Mouse (Mus musculus) left cerebral cortex, postnatal 25 days (tissue): Measurements from ENCODE around the gene Mcrip2. TPM values are rescaled to one million over a fixed set of nuclear protein-coding genes. Genes with fewer than 3 reads are reported as not detected.

Experiments
- DNase-seq, 2 experiments: peaks; one replicate each; pipeline ENCODE4 v3.0.0; 2022; ENCODE audit warnings: low spot score in 2 of 2, mixed read lengths in 1 of 2
- intact Hi-C: fragments of 180-260 bp; cut with DNase I; formaldehyde crosslinking; loops from one replicate; pipeline ENCODE4 v1.15.1; 2025
- total RNA-seq, 2 experiments: library from RNA; stranded (reverse); gene quantifications; 2 replicates each; pipeline ENCODE4 v1.2.3; 2021

Mcrip2 gene
- total RNA-seq, 2 experiments from 2014 or later: 21.1 to 22.2 TPM

DNA sequence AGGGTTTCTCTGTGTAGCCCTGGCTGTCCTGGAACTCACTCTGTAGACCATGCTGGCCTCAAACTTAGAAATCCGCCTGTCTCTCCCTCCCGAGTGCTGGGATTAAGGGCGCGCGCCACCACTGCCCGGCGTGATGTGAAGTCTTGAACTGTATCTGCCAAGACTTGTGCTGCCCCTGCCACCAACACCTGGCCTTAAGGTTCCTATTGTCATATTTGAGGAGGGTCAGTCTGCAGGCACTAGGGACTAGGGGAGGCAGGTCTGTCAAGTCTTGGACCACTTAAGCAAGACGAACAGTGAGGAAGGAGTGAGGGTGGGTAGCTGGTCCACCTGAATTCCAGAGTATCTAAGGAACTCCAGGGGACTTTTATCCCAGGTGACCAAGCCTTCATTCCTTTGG, 934 bp upstream of the Mcrip2 start:
- intact Hi-C loops: no loop called here
- no peak for DNase-seq

DNA sequence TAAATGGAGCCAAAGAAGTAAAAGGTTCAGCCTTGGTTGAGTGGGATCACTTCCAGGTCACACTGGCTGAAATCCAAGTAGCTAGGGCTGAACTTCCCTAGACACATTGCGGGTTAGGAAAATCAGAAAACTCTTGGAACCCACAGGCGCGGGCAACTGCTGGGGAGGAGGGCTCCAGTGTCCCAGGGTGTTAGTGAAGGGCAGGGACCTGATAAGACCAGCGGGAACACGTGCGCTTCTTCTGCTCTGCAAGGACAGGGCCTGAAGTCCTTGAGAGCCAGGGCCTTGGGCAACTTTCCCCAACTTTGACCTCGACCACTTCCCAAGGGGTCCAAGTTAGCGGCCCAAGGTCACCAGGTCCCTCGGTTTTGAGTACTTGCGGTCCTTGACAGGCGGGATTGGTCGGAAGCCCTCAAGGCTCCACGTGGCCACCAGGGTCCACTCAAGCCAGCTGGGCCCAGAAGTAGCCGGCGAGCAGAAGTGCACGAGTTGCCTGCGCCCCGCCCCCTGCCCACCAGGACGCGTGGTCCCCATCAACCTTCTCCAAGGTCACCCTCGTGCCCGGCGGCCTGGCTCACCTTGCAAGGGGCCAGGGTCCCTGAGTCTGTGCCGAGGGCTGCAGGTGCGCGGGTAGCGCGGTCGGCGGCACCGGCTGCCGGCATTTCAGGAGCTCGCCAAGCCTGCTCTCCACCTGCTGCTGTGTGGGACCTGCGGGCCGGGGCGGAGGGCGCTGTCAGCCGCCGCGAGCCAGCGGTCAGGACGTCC, 546 bp downstream of the Mcrip2 start:
- intact Hi-C loops: no loop called here
- DNase-seq: no peak

DNA sequence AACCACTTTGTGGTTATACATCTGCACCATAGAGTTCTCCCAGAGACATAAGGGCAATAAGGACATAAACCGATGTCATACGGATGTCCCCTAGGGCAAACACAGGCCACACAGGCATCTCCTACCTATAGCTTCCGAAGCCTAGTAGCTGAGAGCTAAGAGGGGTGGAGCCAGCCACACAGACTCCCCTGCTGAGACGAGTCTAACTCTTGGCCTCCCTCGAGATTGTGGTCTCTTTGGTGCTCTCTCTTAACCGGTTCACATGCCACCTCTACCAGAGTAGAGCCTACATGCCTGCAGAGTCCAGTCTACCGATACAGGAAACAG, 1.1 kb downstream of the Mcrip2 start:
- no peak for DNase-seq

DNA sequence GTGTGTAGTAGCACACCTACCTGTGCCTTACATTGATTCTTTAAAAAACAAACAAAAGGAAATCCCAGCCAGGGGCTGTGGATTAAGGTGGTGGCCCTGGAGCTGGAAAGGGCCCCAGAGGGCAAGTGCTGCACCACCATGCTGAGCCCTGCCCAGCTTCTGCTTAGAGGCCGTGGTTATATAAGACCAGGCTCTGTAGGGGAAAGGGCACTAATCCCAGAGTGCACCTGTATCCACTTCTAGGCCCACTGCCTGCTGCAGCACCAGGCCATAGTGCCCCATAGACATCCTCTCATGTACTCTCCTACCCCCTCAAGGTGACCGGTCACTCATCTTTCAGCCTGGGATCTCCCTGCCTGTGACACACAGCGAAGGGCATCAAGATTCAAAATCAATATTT, 2.4 kb downstream of the Mcrip2 start:
- no peak for DNase-seq
- intact Hi-C loops: no loop called here

More for the DNA sequence above, 1.1 kb downstream of the Mcrip2 start:
- intact Hi-C loops: no loop called here

DNA sequence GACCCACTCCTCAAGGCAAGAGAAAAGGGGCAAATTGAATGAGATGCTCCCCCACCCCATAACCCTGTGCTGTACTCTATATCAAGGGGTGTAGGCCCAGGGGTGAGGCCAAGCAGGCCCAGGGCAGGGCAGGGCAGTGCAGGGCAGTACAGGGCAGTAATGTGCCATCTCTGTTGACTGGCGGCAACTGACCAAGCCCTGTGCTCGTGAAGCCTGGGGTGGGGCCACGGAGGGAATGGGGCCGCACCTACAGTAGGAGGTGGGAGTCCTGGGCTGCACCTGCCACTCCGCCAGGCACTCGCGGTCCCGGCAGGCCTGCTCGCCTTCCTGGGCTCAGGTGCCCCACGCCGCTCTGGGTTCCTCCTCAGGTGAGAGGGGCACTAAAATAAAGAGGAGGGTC, 3.3 kb downstream of the Mcrip2 start:
- no peak for DNase-seq
- intact Hi-C loops: no loop called here

DNA sequence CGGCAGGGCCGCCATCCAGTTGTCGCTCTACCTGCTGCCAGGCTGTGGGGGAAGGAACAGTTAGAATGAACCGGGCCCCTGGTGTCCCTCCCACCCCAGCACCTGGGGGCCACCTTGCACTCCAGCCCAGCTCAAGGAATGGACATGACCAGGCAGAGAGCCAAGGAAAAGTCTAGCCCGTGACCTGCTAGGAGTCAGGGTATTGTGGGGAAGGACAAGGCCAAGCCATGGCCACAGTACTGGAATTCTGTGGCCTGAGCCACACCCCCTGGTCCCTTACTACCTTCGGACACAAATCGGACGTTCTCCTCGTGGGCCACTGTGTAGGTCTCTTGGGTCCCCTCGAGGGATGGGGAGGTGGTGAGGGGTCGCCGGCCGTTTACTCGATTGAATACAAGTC, 4.3 kb downstream of the Mcrip2 start:
- intact Hi-C loops: no loop called here
- DNase-seq: no peak

DNA sequence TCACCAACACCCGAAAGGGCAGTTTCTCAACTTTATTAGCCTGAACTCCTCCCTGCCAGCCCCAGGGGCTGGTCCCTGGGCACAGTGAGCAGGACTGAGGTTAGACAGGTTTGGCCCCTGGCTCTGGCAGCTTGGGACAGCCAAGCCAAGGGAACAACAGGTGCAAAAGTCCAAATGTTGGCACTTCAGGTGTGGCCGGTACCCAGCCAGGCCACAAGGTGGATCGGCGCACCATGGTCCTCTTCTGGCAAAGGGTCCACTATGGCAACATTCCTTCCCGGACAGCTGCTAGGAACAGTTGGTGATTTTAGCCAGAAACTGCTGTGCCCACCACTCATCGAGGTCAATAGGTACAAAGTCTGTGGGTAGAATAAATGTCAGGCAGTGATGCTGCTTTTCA, 4.9 kb downstream of the Mcrip2 start:
- DNase-seq: no peak
- intact Hi-C loops: no loop called here

DNA sequence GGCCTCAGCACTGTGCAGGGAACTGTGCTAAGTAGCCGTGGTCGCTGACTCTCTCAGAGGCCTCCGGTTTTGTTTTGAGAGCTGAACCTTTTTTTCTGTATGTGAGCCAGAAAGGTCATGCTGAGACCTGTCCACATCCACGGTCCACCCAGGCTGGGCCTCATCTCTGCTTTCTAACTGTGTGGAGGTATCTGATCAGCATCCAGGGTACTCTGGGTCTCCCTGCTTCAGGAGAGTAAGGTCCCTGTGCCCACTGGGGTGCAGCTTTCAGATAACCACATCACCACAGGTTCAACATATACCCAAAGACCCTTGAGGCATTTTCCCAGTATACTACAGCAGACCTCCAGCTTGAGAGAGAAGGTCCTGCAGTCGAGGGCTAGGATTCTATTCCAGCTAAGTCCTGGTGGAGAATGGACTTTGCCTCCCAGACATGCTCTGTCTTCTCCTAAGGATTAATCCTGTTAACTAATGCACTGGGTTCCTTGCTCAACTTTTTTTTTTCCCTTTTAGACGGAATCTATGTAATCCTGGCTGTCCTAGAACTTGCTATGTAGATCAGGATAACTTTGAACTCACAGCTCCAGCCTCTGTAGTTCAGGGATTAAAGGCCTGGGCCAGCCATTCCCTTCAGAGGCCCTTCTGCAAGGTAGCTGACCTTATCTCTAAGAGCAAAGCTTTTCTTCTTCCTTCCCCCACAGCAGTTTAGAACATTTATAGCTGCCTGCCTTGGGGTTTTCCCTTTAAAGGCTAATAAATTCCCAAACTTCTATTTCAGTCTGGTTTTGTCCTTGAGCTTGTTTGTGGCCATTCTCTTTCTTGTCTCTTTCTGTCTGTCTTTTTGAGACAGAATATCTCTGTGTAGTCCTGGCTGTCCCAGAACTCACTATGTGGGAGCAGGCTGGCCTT, 6.6 kb downstream of the Mcrip2 start:
- intact Hi-C loops: no loop called here

DNA sequence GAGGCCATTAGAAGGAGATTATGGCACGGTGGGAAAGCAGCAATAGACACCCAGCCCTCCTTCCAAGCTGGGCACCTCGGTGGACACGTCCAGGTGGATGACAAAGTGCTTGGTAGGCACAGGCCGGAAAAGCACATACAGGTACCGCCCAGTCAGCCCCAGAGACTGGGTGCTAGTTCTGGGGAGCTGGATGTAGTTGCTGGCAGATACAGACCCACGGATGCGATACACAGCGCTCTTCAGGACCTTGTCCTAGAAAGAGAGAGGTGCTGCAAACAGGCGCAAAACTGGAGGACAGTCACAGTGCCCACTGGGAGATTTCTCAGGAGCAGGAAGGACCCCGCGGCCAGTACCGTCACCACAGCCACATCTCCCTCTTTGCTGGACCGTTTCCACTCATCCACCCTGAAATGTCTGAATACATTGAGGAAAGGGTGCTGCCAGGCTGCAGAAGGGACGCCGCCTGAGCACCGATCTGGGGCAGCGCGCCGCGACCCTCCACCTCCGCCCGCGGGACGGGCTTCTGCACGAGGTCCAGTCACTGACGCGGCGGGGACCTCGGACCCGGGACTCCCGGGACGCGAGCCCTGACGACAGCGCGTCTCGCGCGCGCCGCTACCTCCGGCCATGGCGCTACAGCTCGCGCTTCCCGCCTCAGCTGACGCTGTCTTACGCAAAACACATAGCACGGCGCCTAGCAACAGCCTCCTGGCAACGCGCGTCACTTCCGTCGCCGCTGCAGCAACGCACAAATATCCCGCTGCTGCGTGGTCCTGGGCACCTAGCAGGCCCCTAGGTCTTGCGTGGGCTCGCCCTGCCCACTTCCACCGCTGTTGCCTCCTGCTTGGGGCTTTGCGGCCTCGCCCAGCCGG, 7.5 kb downstream of the Mcrip2 start, which contains the start of gene Wdr90:
Wdr90 (minus strand) TSS at position 670 of the 872 bp plus-strand sequence.
- intact Hi-C loops: no loop called here
- DNase-seq: peak; percentile 94 to 97

More for the DNA sequence above, 6.6 kb downstream of the Mcrip2 start:
- no peak for DNase-seq

DNA sequence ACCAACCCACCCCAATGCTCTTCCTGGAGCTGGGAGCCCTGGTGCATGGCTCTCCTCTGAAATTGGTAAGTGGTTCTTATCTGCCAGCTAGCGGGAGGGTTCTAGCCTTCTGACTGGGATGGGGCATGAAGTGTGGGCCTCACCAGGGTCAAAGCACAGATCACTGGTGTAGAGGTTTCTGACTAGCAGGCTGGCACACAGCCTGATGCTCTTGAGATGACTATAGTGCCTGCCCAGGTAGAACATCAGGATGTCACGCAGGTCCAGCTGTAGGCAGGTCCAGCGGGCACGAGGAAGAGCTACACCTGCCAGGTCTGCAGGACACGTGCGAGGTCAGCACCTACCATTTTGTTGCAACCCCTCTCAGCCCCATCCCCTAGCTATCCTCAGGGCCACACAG, 8.3 kb downstream of the Mcrip2 start:
- intact Hi-C loops: no loop called here
- DNase-seq: no peak

DNA sequence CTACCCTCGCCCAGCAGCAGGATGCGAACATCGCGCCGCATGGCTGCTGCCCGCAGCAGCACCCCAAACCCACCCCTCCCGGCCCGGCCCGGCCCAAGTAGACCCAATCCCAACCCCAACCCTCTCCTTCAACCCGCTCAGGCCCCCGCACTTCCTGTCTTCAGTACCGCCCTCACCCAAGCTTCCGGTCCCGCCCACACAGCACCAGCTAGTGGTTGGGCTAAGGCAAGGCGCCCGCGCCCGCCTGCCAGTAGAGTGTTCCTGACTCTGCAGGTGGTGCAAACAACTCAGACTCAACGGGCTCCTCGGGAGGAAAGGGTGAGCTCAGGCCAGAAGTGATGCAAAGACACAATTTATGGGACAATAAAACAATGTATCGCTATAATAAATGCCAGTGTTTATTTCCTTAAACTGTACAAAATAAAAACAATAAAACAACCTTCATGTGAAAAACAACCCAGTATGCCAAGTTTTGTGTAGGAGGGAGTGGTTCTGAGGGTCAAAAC, 24.1 kb downstream of the Mcrip2 start, which contains the start of gene Rhot2:
Rhot2 (minus strand) TSS at position 456 of the 506 bp plus-strand sequence.
- DNase-seq: peak; percentile 94 to 97
- intact Hi-C loops: no loop called here

DNA sequence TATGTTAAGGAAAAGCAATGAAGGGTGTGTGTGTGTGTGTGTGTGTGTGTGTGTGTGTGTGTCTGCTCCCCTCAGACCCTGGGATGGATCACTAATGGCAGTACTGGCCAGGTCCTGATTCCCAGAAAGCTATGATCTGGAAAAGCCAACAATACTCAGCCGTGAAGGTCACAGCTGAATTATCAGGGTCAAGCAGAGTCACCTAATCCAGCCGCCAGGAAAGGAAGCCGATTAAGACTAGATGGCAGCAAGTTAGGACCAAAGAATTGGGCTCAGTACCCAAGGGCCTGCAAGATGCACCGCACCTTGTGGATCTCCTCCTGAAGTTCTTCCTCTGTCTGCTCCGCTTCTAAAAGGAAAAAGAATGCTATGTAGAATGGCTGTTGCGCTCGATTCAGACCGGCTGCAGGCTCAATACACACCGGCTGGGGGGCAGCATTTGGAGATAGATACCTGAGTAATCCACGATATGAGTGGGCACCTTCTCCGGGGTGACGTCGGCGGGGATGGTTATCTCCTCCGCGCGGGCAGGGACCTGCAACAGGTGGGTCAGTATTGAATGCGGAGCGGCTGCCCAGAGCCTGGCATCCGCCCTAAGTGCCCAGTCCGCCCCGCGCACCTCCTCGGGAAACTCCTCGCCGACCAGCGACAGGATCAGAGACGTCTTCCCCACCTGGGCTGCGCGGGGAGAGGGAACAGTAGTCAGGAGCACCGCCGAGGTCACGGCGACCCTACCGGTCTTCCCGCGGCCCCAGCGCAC, 24.7 kb downstream of the Mcrip2 start:
- peak; percentile 46 to 49 for DNase-seq
- intact Hi-C loops: no loop called here

DNA sequence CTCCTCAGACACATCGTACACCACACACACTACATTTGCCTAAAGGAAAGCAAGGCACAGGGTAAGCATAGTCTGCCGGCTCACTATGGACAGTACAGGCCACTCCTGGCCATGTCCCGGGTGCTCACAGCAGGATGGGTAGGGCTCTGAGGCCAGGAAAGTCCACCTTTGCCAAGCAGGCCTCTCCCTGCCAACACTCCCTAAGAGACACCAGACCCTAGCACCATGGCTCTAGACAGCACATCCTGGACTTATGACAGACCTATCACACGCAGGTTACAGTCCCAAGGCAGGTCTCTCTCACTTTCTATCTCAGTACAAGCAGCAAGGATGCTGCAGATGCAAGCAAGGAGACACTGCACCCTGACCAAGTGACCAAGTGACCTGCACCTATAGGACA, 25.4 kb downstream of the Mcrip2 start:
- no peak for DNase-seq
- intact Hi-C loops: no loop called here

DNA sequence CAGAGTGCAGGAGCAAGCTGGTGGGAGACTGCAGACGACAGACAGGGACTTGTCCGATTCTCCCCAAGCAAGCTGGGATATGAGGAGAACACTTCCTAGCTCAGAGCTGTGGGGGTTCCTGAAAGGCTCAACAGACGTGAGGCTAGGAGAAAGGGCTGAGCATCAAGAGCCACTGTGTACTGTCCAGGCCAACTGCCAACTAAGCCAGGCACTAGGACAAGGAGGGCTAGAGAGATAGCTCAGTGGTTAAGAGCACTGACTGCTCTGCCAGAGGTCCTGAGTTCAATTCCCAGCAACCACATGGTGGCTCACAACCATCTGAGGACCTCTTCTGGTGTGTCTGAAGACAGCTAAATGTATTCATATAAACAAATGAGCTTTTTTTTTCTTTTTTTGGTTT, 26.1 kb downstream of the Mcrip2 start:
- intact Hi-C loops: no loop called here

DNA sequence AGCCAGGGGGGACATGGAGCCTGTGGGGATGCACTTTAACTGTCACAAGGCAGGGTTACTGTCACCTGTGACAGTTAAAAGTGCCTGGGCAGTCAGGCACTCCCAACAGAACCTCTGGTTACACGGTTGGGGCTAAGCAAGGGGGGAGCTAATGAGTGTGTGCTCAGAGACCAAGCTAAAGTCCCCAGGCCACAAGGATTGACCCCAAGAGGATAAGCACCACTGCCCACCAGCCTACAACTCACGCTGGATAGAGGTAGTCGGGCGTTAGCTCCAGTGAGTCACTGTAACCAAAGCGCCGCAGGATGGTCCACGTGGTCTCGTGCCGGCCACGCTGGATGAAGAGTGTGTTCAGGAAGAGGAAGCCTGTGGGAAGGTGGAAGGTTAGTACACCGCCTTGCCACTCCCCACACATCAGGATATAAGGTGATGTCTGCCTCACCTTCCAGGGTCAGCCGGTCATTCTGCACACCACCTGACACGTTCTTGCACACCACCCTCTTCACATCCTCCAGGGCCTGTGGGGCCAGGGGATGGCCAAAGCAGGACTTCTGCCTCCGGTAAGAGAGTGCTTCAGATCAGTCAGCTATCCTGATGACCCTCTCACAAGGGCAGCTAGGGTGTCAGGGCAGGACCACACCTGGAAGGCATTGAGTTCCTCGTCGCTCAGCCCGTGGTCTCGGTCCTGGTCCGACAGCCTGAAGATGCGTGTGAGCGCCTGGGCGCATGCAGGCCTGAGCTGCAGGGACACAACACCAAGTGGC, 27.3 kb downstream of the Mcrip2 start, which contains the start of gene Gm20683:
Gm20683 (minus strand) TSS at position 647 of the 764 bp plus-strand sequence.
- intact Hi-C loops: no loop called here
- no peak for DNase-seq

More for the DNA sequence above, 26.1 kb downstream of the Mcrip2 start:
- DNase-seq: no peak

DNA sequence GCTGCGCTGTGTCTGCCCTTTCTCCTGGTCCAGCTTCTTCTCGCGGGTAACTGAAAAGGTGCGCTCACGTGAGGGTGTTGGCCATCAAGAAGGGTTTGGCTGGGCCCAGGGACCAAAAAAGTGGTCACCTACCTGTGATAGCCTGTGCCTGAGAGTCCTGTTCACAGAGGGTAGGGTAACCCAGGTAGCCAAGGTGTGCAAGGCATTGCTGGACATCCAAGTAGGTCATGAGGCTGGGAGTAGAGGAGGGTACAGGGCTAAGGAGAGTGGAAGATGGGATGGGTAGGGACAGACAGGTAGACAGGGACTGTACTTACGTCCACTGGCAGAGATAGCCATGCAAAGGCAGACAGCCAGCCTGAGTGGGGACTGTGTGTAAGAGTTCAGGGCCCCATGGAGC, 28.0 kb downstream of the Mcrip2 start:
- no peak for DNase-seq
- intact Hi-C loops: no loop called here

DNA sequence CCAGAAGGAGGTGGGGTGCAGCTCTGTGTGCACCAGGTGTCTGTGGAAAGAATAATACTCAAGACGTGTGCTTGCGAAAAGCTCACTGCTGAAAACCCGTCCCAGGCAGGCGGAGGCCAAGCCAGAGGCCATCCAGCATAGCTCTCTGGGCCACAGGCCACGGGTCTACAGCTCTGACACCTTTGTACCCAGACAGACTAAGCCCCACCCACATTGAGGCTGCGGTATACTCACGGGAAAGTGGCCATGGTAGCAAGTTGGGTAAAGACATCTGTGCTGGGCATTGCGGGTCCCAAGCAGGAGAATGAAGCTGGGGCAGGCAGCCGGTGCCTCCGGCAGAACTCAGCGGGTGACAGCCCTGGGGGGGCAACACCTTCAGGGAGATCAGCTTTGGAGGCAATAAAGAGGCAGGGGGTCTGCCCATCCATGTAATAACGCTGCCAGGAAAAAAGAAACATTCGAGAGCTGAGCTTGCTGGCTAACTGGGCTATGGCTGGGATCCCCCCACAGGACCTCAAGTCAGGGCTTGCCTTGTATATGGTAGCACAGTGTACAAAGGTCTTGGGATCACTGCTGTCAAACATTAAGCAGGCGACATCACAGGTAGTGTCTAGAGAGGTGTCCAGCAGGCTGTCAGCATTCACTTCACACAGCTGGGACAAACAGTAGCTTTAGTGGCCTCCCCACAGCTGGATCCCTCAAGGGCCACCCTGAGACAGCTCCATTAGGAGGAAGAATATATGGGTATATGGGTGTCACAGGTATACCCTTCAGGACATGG, 28.9 kb downstream of the Mcrip2 start:
- DNase-seq: no peak
- intact Hi-C loops: no loop called here
